Mouse (Mus musculus) 416B (cell line): ENCODE measurements around the gene Cyp2c69.
"Not testable (repeated sequence)": the region's sequence is repeated elsewhere in the genome, so short reads cannot be mapped to it uniquely, and the experiment has no call there.

Experiments used
- DNase-seq: peaks from one replicate; pipeline ENCODE4 v3.0.0; 2011; ENCODE audit warnings: low read depth

Gene Cyp2c69

DNA sequence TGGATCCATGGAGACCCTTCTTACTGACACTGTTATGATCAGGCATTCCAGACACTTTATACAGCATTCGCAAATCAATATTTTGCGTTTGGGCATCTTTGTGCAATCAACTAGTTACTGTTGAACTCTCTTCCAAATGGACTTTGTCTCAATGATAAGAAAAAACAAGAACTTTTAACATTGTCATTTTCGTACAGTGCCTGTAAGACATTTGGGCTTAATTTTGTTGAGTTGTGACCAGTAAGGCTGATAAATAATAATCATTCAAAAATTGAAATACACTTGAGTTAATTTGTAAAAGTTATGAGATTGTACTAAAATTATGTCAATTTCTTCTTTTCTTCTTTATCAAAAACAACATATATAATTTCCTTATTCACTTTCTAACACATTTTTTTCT, at the start of gene Cyp2c69:
TSS of gene Cyp2c69 (minus strand) at position 101 of the 400 bp plus-strand sequence.
- not testable (repeated sequence) for DNase-seq

DNA sequence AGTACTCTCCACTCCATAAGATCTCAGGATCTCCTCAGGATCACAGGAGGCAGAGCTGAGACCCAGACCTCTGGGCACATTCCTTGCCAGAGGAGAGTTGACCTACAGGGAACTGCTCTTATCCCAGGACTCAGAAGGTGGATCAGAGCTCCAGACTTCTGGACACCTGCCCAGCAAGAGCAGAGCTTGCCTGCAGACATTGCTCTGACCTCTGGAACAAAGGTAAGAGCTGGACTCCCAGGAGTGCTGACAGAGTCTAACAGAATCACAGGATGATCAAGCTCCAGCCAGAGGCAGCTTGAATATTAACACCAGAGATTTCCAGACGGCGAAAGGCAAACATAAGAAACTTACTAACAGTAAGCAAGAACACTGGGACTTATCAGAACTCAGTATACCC, 48.8 kb upstream of the Cyp2c69 start:
- DNase-seq = no peak

DNA sequence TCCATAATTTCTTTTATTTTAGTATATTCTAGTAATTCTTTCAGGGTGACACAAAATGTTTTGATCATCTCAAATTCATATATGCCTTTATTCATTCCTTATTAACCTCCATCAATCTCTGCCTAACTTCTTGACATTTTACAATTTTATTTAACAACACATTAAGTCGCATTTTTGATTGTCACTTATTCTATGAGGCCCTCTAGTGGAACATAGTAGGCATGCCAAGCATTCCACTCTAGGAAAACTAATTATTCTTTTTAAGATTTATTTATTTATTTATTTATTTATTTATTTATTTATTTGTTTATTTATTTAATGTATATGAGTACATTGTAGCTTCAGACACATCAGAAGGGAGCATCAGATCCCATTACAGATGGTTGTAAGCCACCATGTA, 43.4 kb upstream of the Cyp2c69 start:
- peak; percentile 17 for DNase-seq

DNA sequence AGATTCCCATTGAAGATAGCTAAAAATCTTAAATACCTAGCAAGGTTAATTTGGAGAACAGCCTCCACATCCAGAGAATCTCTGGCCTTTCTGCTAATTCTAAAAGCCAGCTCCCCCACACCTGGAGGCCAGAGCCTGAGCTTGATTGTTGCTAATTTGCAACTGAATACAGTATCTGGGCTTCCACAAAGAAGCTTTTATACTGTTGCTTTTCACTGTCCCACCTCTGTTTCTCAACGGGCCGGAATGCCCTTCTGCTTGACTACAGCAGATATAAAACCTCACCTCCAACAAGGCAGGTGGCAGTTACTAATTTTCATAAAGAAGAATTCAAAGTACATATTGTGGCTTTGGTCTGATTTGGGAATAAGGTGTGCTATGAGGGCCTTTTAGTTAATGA, 15.1 kb upstream of the Cyp2c69 start:
- no peak for DNase-seq

DNA sequence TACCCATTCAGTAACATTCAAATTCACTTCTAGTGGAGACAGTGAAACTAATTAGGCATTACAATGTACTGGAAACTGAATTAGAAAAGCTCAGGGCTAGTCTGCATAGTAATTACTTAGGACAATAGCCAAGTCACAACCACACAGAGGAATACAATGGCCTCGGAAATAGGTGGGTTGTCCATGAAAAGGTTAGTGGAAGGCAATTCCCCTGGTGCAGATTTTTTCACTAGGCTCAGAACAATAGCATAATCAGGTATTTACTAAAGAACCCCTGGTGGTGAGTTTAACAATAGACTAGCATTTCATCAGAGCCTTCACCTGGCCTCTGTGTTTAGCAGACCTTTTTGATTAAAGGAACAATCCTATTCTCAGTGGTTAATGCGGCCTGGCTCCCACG, 3.5 kb upstream of the Cyp2c69 start:
- not testable (repeated sequence) for DNase-seq

DNA sequence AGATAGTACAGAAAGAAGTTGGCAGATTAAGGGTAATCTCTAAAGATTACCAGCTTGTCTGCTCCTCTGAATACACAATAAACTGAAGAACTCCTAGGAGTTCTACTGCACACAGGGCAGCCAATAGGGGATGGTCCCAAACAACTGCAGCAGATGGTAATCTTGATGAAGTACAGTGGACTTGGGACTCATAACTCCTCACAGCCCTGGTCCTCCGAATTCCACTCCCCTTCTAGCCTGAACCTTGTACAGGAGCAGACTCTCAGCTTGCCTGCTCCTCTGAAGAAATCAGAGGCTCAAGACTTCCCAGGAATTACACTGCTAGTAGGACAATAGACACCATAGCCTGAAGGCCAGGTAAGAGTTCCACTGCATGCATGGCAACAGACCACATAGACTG, 20.5 kb downstream of the Cyp2c69 start:
- no peak for DNase-seq

DNA sequence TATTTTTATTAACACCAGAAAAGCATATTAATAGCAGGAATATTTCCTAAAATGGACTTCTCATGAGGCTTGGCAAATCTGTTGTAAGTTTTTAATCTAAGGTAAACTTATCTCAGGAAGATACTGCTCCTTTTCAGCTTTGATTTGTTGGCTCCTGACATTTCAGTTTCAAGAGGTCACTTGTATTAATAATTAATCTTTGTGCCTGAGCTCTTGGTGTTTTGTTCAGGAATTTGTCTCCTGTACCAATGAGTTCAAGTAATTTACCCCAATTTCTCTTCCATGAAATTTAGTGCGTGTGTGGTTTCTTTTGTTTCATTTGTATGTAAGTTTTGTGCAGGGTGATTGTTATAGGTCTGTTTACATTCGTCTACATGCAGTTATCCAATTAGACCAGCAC, 65.7 kb downstream of the Cyp2c69 start:
- not testable (repeated sequence) for DNase-seq

DNA sequence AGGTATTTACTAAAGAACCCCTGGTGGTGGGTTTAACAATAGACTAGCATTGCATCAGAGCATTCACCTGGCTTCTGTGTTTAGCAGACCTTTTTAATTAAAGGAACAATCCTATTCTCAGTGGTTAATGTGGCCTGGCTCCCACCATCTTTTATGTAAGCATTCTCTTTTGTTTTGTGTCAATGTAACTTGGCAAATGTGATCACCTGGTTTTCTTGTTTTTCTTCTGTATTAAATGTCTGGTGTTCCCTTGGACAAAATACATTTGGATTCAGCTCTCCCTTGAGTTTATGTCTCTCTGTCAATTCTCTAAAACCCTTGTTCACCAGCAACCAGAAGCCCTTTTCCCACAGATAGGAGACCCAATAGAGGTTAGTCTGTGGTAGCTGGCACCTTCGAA, 70.2 kb downstream of the Cyp2c69 start:
- DNase-seq = not testable (repeated sequence)

DNA sequence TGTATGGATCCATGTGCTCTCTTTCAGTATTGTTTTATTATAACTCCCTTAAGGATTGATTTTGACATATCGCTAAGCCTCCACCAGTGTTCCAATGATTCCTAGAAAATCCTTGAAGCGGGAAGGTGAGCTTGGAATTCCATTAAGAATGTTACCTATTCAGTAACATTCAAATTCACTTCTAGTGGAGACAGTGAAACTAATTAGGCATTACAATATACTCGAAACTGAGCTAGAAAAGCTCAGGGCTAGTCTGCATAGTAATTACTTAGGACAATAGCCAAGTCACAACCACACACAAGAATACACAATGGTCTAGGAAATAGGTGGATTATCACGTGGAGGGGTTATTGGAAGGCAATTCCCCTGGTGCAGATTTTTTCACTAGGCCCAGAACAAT, 70.6 kb downstream of the Cyp2c69 start:
- DNase-seq = not testable (repeated sequence)

DNA sequence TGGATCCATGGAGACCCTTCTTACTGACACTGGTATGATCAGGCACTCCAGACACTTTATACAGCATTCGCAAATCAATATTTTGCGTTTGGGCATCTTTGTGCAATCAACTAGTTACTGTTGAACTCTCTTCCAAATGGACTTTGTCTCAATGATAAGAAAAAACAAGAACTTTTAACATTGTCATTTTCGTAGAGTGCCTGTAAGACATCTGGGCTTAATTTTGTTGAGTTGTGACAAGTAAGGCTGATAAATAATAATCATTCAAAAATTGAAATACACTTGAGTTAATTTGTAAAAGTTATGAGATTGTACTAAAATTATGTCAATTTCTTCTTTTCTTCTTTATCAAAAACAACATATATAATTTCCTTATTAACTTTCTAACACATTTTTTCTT, 73.9 kb downstream of the Cyp2c69 start, which contains the start of gene Cyp2c40:
TSS of gene Cyp2c40 (minus strand) at position 101 of the 400 bp plus-strand sequence.
- not testable (repeated sequence) for DNase-seq
